Mouse (Mus musculus) thymus, adult 18-20 months (tissue): ENCODE measurements around the gene Cgnl1.

Experiments
- DNase-seq, 2 experiments: peaks; one replicate each; pipeline ENCODE4 v3.0.0; 2022; ENCODE audit warnings: mixed read lengths in 2 of 2

Gene Cgnl1

GRCm38 (mm10) chr9:71666432-71666831 is 105.0 kb downstream of the Cgnl1 start:
- no peak for DNase-seq

GRCm38 (mm10) chr9:71665493-71665892 is 105.9 kb downstream of the Cgnl1 start:
- no peak for DNase-seq

- no peak for DNase-seq
Observed at GRCm38 (mm10) chr9:71664855-71665254, 106.5 kb downstream of the Cgnl1 start.

- no peak for DNase-seq
Observed at GRCm38 (mm10) chr9:71663421-71664217, 107.8 kb downstream of the Cgnl1 start.

- DNase-seq, result no peak
Observed at GRCm38 (mm10) chr9:71660540-71660939, 110.9 kb downstream of the Cgnl1 start.

GRCm38 (mm10) chr9:71659681-71660080 is 111.7 kb downstream of the Cgnl1 start:
- DNase-seq, result no peak

- no peak for DNase-seq
Observed at GRCm38 (mm10) chr9:71657199-71657598, 114.2 kb downstream of the Cgnl1 start.

- no peak for DNase-seq
Observed at GRCm38 (mm10) chr9:71654861-71655260, 116.5 kb downstream of the Cgnl1 start.

GRCm38 (mm10) chr9:71646115-71646514 is 125.3 kb downstream of the Cgnl1 start:
- no peak for DNase-seq

GRCm38 (mm10) chr9:71643611-71644010 is 127.8 kb downstream of the Cgnl1 start:
- DNase-seq, result no peak

- no peak for DNase-seq
Observed at GRCm38 (mm10) chr9:71642270-71642669, 129.1 kb downstream of the Cgnl1 start.

GRCm38 (mm10) chr9:71640361-71640927 is 131.0 kb downstream of the Cgnl1 start:
- no peak for DNase-seq

- no peak for DNase-seq
Observed at GRCm38 (mm10) chr9:71638198-71638597, 133.2 kb downstream of the Cgnl1 start.

GRCm38 (mm10) chr9:71636854-71637253 is 134.5 kb downstream of the Cgnl1 start:
- no peak for DNase-seq

GRCm38 (mm10) chr9:71635627-71636026 is 135.8 kb downstream of the Cgnl1 start:
- no peak for DNase-seq

- no peak for DNase-seq
Observed at GRCm38 (mm10) chr9:71634916-71635315, 136.5 kb downstream of the Cgnl1 start.

- no peak for DNase-seq
Observed at GRCm38 (mm10) chr9:71628921-71629320, 142.5 kb downstream of the Cgnl1 start.

GRCm38 (mm10) chr9:71628286-71628685 is 143.1 kb downstream of the Cgnl1 start:
- no peak for DNase-seq

- DNase-seq, result no peak
Observed at GRCm38 (mm10) chr9:71625961-71626360, 145.4 kb downstream of the Cgnl1 start.

GRCm38 (mm10) chr9:71624793-71625495 is 146.5 kb downstream of the Cgnl1 start:
- peak in 1 of 2 experiments; percentile 27 for DNase-seq

- no peak for DNase-seq
Observed at GRCm38 (mm10) chr9:71623871-71624569, 147.4 kb downstream of the Cgnl1 start.

- DNase-seq, result no peak
Observed at GRCm38 (mm10) chr9:71622593-71622992, 148.8 kb downstream of the Cgnl1 start.

- no peak for DNase-seq
Observed at GRCm38 (mm10) chr9:71621968-71622367, 149.4 kb downstream of the Cgnl1 start.
